Comparison of ENCODE assay signal across 9 mouse cellular contexts in genomic region chr9:25027581-25027980, GRCm38 (mm10).
A peak's percentile ranks its signal among the peaks of the same experiment; 100 is the strongest.
DNase-seq lines count a peak whose midpoint lies in the region; ATAC-seq lines count a peak whose summit lies in the region.
"Had no signal": no experiment of that assay in that cellular context is flagged by ENCODE, and none has a peak within 500 bp of the region (broad histone marks: within the 10 kb centered on the region; RNA-seq: fewer than 3 reads in every experiment).

No protein-coding gene starts in this region.

- H3K36me3 ChIP-seq in neural tube, embryonic 11.5 days (ENCODE audit: control insufficient read depth, insufficient read depth, low read length), result no peaks in the 10 kb centered on the region
- H3K36me3 ChIP-seq: limb, embryonic 13.5 days had no signal

- intact Hi-C loops in left cerebral cortex, postnatal 25 days (cut with DNase I), result loop anchor here (5.0 kb wide), 2 partner anchors 250 to 330 kb away; partner anchors contain the start of gene Dpy19l2

- no peaks in the 10 kb centered on the region for H3K4me1 ChIP-seq in neural tube, embryonic 11.5 days (ENCODE audit: control insufficient read depth, insufficient read depth, low read length)
- H3K4me1 ChIP-seq: limb, embryonic 13.5 days had no signal

- no peak overlapping the region for H3K4me2 ChIP-seq in neural tube, embryonic 11.5 days (ENCODE audit: low read depth)
- H3K4me2 ChIP-seq: limb, embryonic 13.5 days had no signal

- peak; percentile 59 for DNase-seq in 416B (ENCODE audit: low read depth)
- DNase-seq in CD4-positive helper T cell, adult 2 months (ENCODE audit: low read depth, low spot score), result peak; percentile 30
- DNase-seq in c-Kit-positive CD71-positive TER-119-positive erythroid progenitor cells, embryonic 14.5 days (ENCODE audit: low spot score), result peak; percentile 47
- peak; percentile 55 to 88 for DNase-seq in frontal cortex, adult 2 months (ENCODE audit: extremely low spot score in 1 of 2, low spot score in 1 of 2)
- DNase-seq in induced T-regulatory cell, adult 2 months (ENCODE audit: low read depth), result peak; percentile 65
- peak; percentile 68 to 71 for DNase-seq in left cerebral cortex, postnatal 25 days (ENCODE audit: low spot score in 2 of 2)
- peak; percentile 63 for DNase-seq in neural tube, embryonic 11.5 days (ENCODE audit: low spot score)

- no peak overlapping the region for H3K27ac ChIP-seq in neural tube, embryonic 11.5 days (ENCODE audit: low read depth, low read length)
- H3K27ac ChIP-seq: limb, embryonic 13.5 days had no signal

- no peaks in the 10 kb centered on the region for H3K9me3 ChIP-seq in neural tube, embryonic 11.5 days (ENCODE audit: control insufficient read depth, low read length)
- H3K9me3 ChIP-seq: limb, embryonic 13.5 days had no signal

- no peaks in the 10 kb centered on the region for H3K27me3 ChIP-seq in neural tube, embryonic 11.5 days (ENCODE audit: control insufficient read depth, insufficient read depth, low read length)

- no peak overlapping the region for H3K4me3 ChIP-seq in neural tube, embryonic 11.5 days (ENCODE audit: low read depth, low read length)
- H3K4me3 ChIP-seq: limb, embryonic 13.5 days had no signal

- 8% methylated on average over 8 of the region's 8 CpGs for WGBS in neural tube, embryonic 11.5 days

- H3K9ac ChIP-seq in neural tube, embryonic 11.5 days (ENCODE audit: low read length), result no peak overlapping the region
- H3K9ac ChIP-seq: limb, embryonic 13.5 days had no signal

- ATAC-seq in neural tube, embryonic 11.5 days (ENCODE audit: insufficient read depth, low FRiP score, low TSS enrichment), result no peak
- no peak for ATAC-seq in activated CD4-positive, CD25-positive, alpha-beta regulatory T cell, adult 4 months
